Mouse (Mus musculus): Measurements from ENCODE around the gene Anxa3. TPM values are rescaled to one million over a fixed set of nuclear protein-coding genes. Genes with fewer than 3 reads are reported as not detected.

The Anxa3 gene
- 93.3 TPM for polyA plus RNA-seq (2012; fragmentation: generic; extraction: Trizol)

GRCm38 (mm10) chr5:96792936-96793718 lies at the start of gene Anxa3:
Gene Anxa3, plus strand, starts transcription at chr5:96793339.
- TF ChIP-seq POLR2A (IDR thresholded peaks at IDR 0.05; ENCODE audit: insufficient read length, low read depth), result peak; percentile 84
- no peak for TF ChIP-seq MYOD1 (IDR thresholded peaks at IDR 0.05; ENCODE audit: control insufficient read depth in 1 of 3, insufficient read length in 2 of 3, low read depth in 2 of 3)
- TF ChIP-seq POLR2AphosphoS2 (IDR thresholded peaks at IDR 0.05; ENCODE audit: insufficient read length, low read depth), result peak; percentile 85
- TF ChIP-seq SRF (IDR thresholded peaks at IDR 0.05; ENCODE audit: control insufficient read depth, insufficient read length, low read depth), result no peak
- TF ChIP-seq USF1 (IDR thresholded peaks at IDR 0.05; ENCODE audit: low read depth), result no peak
- Histone ChIP-seq H3K79me2 (ENCODE audit: control insufficient read depth, insufficient read depth) (peaks cover 21% of the 10 kb centered on the region), H3ac (ENCODE audit: control insufficient read depth, insufficient read length) (peak within 1 kb of the TSS; percentile 52), H3K27me3 (ENCODE audit: control insufficient read depth, insufficient read depth, insufficient read length) (no peaks in the 10 kb centered on the region), H3K36me3 (ENCODE audit: control insufficient read depth, insufficient read depth) (peaks cover 9% of the 10 kb centered on the region), H3K4me3 (peak within 1 kb of the TSS; percentile 70), H3K4me2 (ENCODE audit: low read depth) (peak within 1 kb of the TSS; percentile 70)

GRCm38 (mm10) chr5:96747195-96747984 lies 45.7 kb upstream of the Anxa3 start:
- Histone ChIP-seq H3K36me3 (ENCODE audit: control insufficient read depth, insufficient read depth) (no peaks in the 10 kb centered on the region), H3K4me2 (ENCODE audit: low read depth) (no peak overlapping the region), H3K79me2 (ENCODE audit: control insufficient read depth, insufficient read depth) (no peaks in the 10 kb centered on the region), H3K27me3 (ENCODE audit: control insufficient read depth, insufficient read depth, insufficient read length) (no peaks in the 10 kb centered on the region), H3ac (ENCODE audit: control insufficient read depth, insufficient read length) (no peak overlapping the region), H3K4me3 (no peak overlapping the region)
- TF ChIP-seq TCF12 (IDR thresholded peaks at IDR 0.05; ENCODE audit: insufficient read depth, poor library complexity, severe bottlenecking) (no peak), MYOD1 (IDR thresholded peaks at IDR 0.05; ENCODE audit: control insufficient read depth in 1 of 3, insufficient read length in 2 of 3, low read depth in 2 of 3) (no peak), MYOG (IDR thresholded peaks at IDR 0.05; ENCODE audit: control insufficient read depth in 1 of 3, insufficient read depth in 1 of 3, insufficient read length in 2 of 3, low read depth in 2 of 3) (no peak), SRF (IDR thresholded peaks at IDR 0.05; ENCODE audit: control insufficient read depth, insufficient read length, low read depth) (no peak), POLR2AphosphoS2 (IDR thresholded peaks at IDR 0.05; ENCODE audit: insufficient read length, low read depth) (no peak), USF1 (IDR thresholded peaks at IDR 0.05; ENCODE audit: low read depth) (no peak), POLR2A (IDR thresholded peaks at IDR 0.05; ENCODE audit: insufficient read length, low read depth) (no peak), CEBPB (IDR thresholded peaks at IDR 0.05; ENCODE audit: insufficient read depth, poor library complexity, severe bottlenecking) (no peak), E2F4 (IDR thresholded peaks at IDR 0.05; ENCODE audit: insufficient read depth) (no peak), MAX (IDR thresholded peaks at IDR 0.05; ENCODE audit: low read depth) (no peak), REST (IDR thresholded peaks at IDR 0.05; ENCODE audit: insufficient read depth, insufficient read length) (no peak), TCF3 (IDR thresholded peaks at IDR 0.05; ENCODE audit: insufficient read length, low read depth) (no peak)

GRCm38 (mm10) chr5:96757615-96758014 lies 35.5 kb upstream of the Anxa3 start:
- TF ChIP-seq SRF (IDR thresholded peaks at IDR 0.05; ENCODE audit: control insufficient read depth, insufficient read length, low read depth) (no peak), POLR2AphosphoS2 (IDR thresholded peaks at IDR 0.05; ENCODE audit: insufficient read length, low read depth) (no peak), MAX (IDR thresholded peaks at IDR 0.05; ENCODE audit: low read depth) (no peak), E2F4 (IDR thresholded peaks at IDR 0.05; ENCODE audit: insufficient read depth) (no peak)
- Histone ChIP-seq H3K4me3 (no peak overlapping the region), H3K79me2 (ENCODE audit: control insufficient read depth, insufficient read depth) (no peaks in the 10 kb centered on the region)

GRCm38 (mm10) chr5:96762021-96762420 lies 31.1 kb upstream of the Anxa3 start:
- no peak overlapping the region for H3K4me3 ChIP-seq
- H3K36me3 ChIP-seq (ENCODE audit: control insufficient read depth, insufficient read depth), result no peaks in the 10 kb centered on the region
- H3K79me2 ChIP-seq (ENCODE audit: control insufficient read depth, insufficient read depth), result no peaks in the 10 kb centered on the region
- no peaks in the 10 kb centered on the region for H3K27me3 ChIP-seq (ENCODE audit: control insufficient read depth, insufficient read depth, insufficient read length)
- TF ChIP-seq SRF (IDR thresholded peaks at IDR 0.05; ENCODE audit: control insufficient read depth, insufficient read length, low read depth), result no peak
- no peak for TF ChIP-seq E2F4 (IDR thresholded peaks at IDR 0.05; ENCODE audit: insufficient read depth)
- no peak for TF ChIP-seq REST (IDR thresholded peaks at IDR 0.05; ENCODE audit: insufficient read depth, insufficient read length)
- no peak for TF ChIP-seq TCF12 (IDR thresholded peaks at IDR 0.05; ENCODE audit: insufficient read depth, poor library complexity, severe bottlenecking)
- no peak for TF ChIP-seq MAX (IDR thresholded peaks at IDR 0.05; ENCODE audit: low read depth)
- TF ChIP-seq CEBPB (IDR thresholded peaks at IDR 0.05; ENCODE audit: insufficient read depth, poor library complexity, severe bottlenecking), result no peak
- no peak for TF ChIP-seq POLR2A (IDR thresholded peaks at IDR 0.05; ENCODE audit: insufficient read length, low read depth)
- TF ChIP-seq POLR2AphosphoS2 (IDR thresholded peaks at IDR 0.05; ENCODE audit: insufficient read length, low read depth), result no peak
- TF ChIP-seq MYOD1 (IDR thresholded peaks at IDR 0.05; ENCODE audit: control insufficient read depth in 1 of 3, insufficient read length in 2 of 3, low read depth in 2 of 3), result no peak
- no peak for TF ChIP-seq USF1 (IDR thresholded peaks at IDR 0.05; ENCODE audit: low read depth)
- no peak for TF ChIP-seq TCF3 (IDR thresholded peaks at IDR 0.05; ENCODE audit: insufficient read length, low read depth)
- TF ChIP-seq MYOG (IDR thresholded peaks at IDR 0.05; ENCODE audit: control insufficient read depth in 1 of 3, insufficient read depth in 1 of 3, insufficient read length in 2 of 3, low read depth in 2 of 3), result no peak
- no peak overlapping the region for H3K4me2 ChIP-seq (ENCODE audit: low read depth)
- H3ac ChIP-seq (ENCODE audit: control insufficient read depth, insufficient read length), result no peak overlapping the region

More at GRCm38 (mm10) chr5:96757615-96758014, 35.5 kb upstream of the Anxa3 start:
- Histone ChIP-seq H3K4me2 (ENCODE audit: low read depth) (no peak overlapping the region), H3K36me3 (ENCODE audit: control insufficient read depth, insufficient read depth) (no peaks in the 10 kb centered on the region), H3ac (ENCODE audit: control insufficient read depth, insufficient read length) (no peak overlapping the region), H3K27me3 (ENCODE audit: control insufficient read depth, insufficient read depth, insufficient read length) (no peaks in the 10 kb centered on the region)
